Mouse (Mus musculus) forebrain, postnatal 0 days (tissue): ENCODE results near the gene Utrn. TPM values are rescaled to one million over a fixed set of nuclear protein-coding genes. Genes with fewer than 3 reads are reported as not detected.
A peak's percentile ranks its signal among the peaks of the same experiment; 100 is the strongest.

Source experiments
- ATAC-seq: fragments of 200-750 bp; cut with Nextera tagmentation; 2 replicates; pipeline ENCODE4 v1.8.0; 2017; ENCODE audit warnings: mild to moderate bottlenecking, moderate library complexity
- DNase-seq: peaks from one replicate; pipeline ENCODE4 v3.0.0-alpha.2; 2015
- H3K27ac ChIP-seq: fragments of 300-500 bp; sonication (generic); 2 replicates; pipeline ENCODE4 v1.5.1; 2014; ENCODE audit warnings: low read depth, mild to moderate bottlenecking, antibody characterized with exemption, low read length, moderate library complexity, mixed read lengths
- H3K27me3 ChIP-seq: fragments of 300-500 bp; sonication (generic); 2 replicates; pipeline ENCODE4 v1.6.1; 2014; ENCODE audit warnings: mild to moderate bottlenecking, low read length, mixed read lengths; ENCODE audit not compliant: insufficient read depth
- H3K36me3 ChIP-seq: fragments of 300-500 bp; sonication (generic); 2 replicates; pipeline ENCODE4 v1.6.1; 2014; ENCODE audit warnings: mild to moderate bottlenecking, moderate library complexity; ENCODE audit not compliant: insufficient read depth
- H3K4me1 ChIP-seq: fragments of 300-500 bp; sonication (generic); 2 replicates; pipeline ENCODE4 v1.6.1; 2014; ENCODE audit warnings: antibody characterized with exemption; ENCODE audit not compliant: insufficient read depth
- H3K4me2 ChIP-seq: fragments of 300-500 bp; sonication (generic); 2 replicates; pipeline ENCODE4 v1.6.1; 2014; ENCODE audit warnings: low read depth, mild to moderate bottlenecking, moderate library complexity
- H3K4me3 ChIP-seq: fragments of 300-500 bp; sonication (generic); 2 replicates; pipeline ENCODE4 v1.5.1; 2014; ENCODE audit warnings: low read depth, low read length, mixed read lengths
- H3K9ac ChIP-seq: fragments of 300-500 bp; sonication (generic); 2 replicates; pipeline ENCODE4 v1.6.1; 2014; ENCODE audit warnings: mild to moderate bottlenecking
- H3K9me3 ChIP-seq: fragments of 300-500 bp; sonication (generic); 2 replicates; pipeline ENCODE4 v1.6.1; 2016; ENCODE audit warnings: low read length
- CTCF ChIP-seq: sonication (generic); IDR thresholded peaks from 2 replicates; pipeline ENCODE4 v1.5.1; 2016; ENCODE audit warnings: antibody characterized with exemption, control low read depth, low read depth
- WGBS: fragments of 180-500 bp; shearing (Covaris S2); extraction: QIAGEN DNeasy Blood & Tissue Kit; methylation state at CpG from one replicate; pipeline ENCODE4 v1.1.7; 2014; 5-methylcytosine and 5-hydroxymethylcytosine counted together
- polyA plus RNA-seq: library from polyadenylated mRNA; unstranded; fragments of >200 nt; fragmentation: Nextera tagmentation; extraction: Ambion mirVana; gene quantifications from 2 replicates; pipeline ENCODE4 v1.2.1, GENCODE M21; 2015
- total RNA-seq: library from RNA; depleted of rRNA; stranded (reverse); fragments of >200 nt; gene quantifications from 2 replicates; pipeline ENCODE4 v1.2.3, GENCODE M21; 2014

Utrn gene
- total and polyA plus RNA-seq, 2 experiments from 2014 or later = 14.2 to 26.8 TPM

- 94% methylated on average over 4 of the region's 4 CpGs for WGBS
- no peak for TF ChIP-seq CTCF
Measured at GRCm38 (mm10) chr10:12702140-12702539, 167.0 kb downstream of the Utrn start.

GRCm38 (mm10) chr10:12701694-12702093 is 167.5 kb downstream of the Utrn start:
- Histone ChIP-seq H3K27me3 (no peaks in the 10 kb centered on the region), H3K4me3 (no peak overlapping the region), H3K36me3 (no peaks in the 10 kb centered on the region), H3K4me1 (no peaks in the 10 kb centered on the region), H3K4me2 (no peak overlapping the region), H3K9ac (no peak overlapping the region), H3K9me3 (no peaks in the 10 kb centered on the region), H3K27ac (no peak overlapping the region)
- DNase-seq = no peak
- TF ChIP-seq CTCF = no peak
- no peak for ATAC-seq
- 71% methylated on average over 7 of the region's 7 CpGs for WGBS

More at GRCm38 (mm10) chr10:12702140-12702539, 167.0 kb downstream of the Utrn start:
- Histone ChIP-seq H3K4me3 (no peak overlapping the region), H3K9me3 (no peaks in the 10 kb centered on the region), H3K36me3 (no peaks in the 10 kb centered on the region), H3K4me1 (no peaks in the 10 kb centered on the region), H3K27me3 (no peaks in the 10 kb centered on the region), H3K9ac (no peak overlapping the region), H3K27ac (no peak overlapping the region), H3K4me2 (no peak overlapping the region)
- no peak for DNase-seq
- no peak for ATAC-seq

- Histone ChIP-seq H3K9me3 (no peaks in the 10 kb centered on the region), H3K4me2 (no peak overlapping the region), H3K36me3 (no peaks in the 10 kb centered on the region), H3K4me1 (no peaks in the 10 kb centered on the region), H3K4me3 (no peak overlapping the region), H3K27ac (no peak overlapping the region), H3K9ac (no peak overlapping the region), H3K27me3 (no peaks in the 10 kb centered on the region)
- WGBS = 80% methylated on average over 3 of the region's 3 CpGs
- DNase-seq = no peak
- TF ChIP-seq CTCF = peak; percentile 24; the same call in 1 of the 2 replicates
- no peak for ATAC-seq
Measured at GRCm38 (mm10) chr10:12700576-12700975, 168.6 kb downstream of the Utrn start.

- H3K9ac ChIP-seq = no peak overlapping the region
- H3K36me3 ChIP-seq = no peaks in the 10 kb centered on the region
- WGBS = 94% methylated on average over 3 of the region's 3 CpGs
- DNase-seq (no peak), ATAC-seq (no peak)
- no peaks in the 10 kb centered on the region for H3K4me1 ChIP-seq
- H3K27me3 ChIP-seq = no peaks in the 10 kb centered on the region
- no peak overlapping the region for H3K4me2 ChIP-seq
- TF ChIP-seq CTCF = no peak
- no peaks in the 10 kb centered on the region for H3K9me3 ChIP-seq
- H3K4me3 ChIP-seq = no peak overlapping the region
- H3K27ac ChIP-seq = no peak overlapping the region
Measured at GRCm38 (mm10) chr10:12697902-12698301, 171.3 kb downstream of the Utrn start.

- Histone ChIP-seq H3K9me3 (no peaks in the 10 kb centered on the region), H3K27ac (no peak overlapping the region), H3K4me2 (no peak overlapping the region), H3K4me1 (no peaks in the 10 kb centered on the region), H3K27me3 (no peaks in the 10 kb centered on the region), H3K4me3 (no peak overlapping the region), H3K9ac (no peak overlapping the region), H3K36me3 (no peaks in the 10 kb centered on the region)
- TF ChIP-seq CTCF = no peak
- WGBS = 90% methylated on average over 6 of the region's 6 CpGs
- ATAC-seq = no peak
- DNase-seq = no peak
Measured at GRCm38 (mm10) chr10:12696704-12697103, 172.5 kb downstream of the Utrn start.

- no peaks in the 10 kb centered on the region for H3K9me3 ChIP-seq
- no peaks in the 10 kb centered on the region for H3K27me3 ChIP-seq
- no peaks in the 10 kb centered on the region for H3K4me1 ChIP-seq
- no peak overlapping the region for H3K9ac ChIP-seq
- H3K36me3 ChIP-seq = no peaks in the 10 kb centered on the region
- no peak for ATAC-seq
- no peak for DNase-seq
- no peak overlapping the region for H3K4me2 ChIP-seq
- no peak for TF ChIP-seq CTCF
- H3K4me3 ChIP-seq = no peak overlapping the region
- WGBS = 67% methylated on average over 6 of the region's 6 CpGs
- no peak overlapping the region for H3K27ac ChIP-seq
Measured at GRCm38 (mm10) chr10:12694774-12695173, 174.4 kb downstream of the Utrn start.

- ATAC-seq (peak; percentile 36; the same call in 1 of the 2 replicates), DNase-seq (peak; percentile 67)
- 19% methylated on average over 5 of the region's 5 CpGs for WGBS
- Histone ChIP-seq H3K36me3 (no peaks in the 10 kb centered on the region), H3K27me3 (no peaks in the 10 kb centered on the region), H3K4me1 (no peaks in the 10 kb centered on the region), H3K4me3 (no peak overlapping the region), H3K9me3 (no peaks in the 10 kb centered on the region), H3K27ac (no peak overlapping the region), H3K9ac (no peak overlapping the region), H3K4me2 (no peak overlapping the region)
- TF ChIP-seq CTCF = peak; percentile 70
Measured at GRCm38 (mm10) chr10:12690601-12691000, 178.6 kb downstream of the Utrn start.

GRCm38 (mm10) chr10:12685683-12686082 is 183.5 kb downstream of the Utrn start:
- no peak for ATAC-seq
- H3K27ac ChIP-seq = no peak overlapping the region
- no peaks in the 10 kb centered on the region for H3K9me3 ChIP-seq
- no peaks in the 10 kb centered on the region for H3K4me1 ChIP-seq
- no peaks in the 10 kb centered on the region for H3K36me3 ChIP-seq
- no peak overlapping the region for H3K4me3 ChIP-seq
- no peak for TF ChIP-seq CTCF
- H3K4me2 ChIP-seq = no peak overlapping the region
- no peaks in the 10 kb centered on the region for H3K27me3 ChIP-seq
- DNase-seq = no peak
- H3K9ac ChIP-seq = no peak overlapping the region
